Mouse (Mus musculus) forebrain, embryonic 12.5 days (tissue): Measurements from ENCODE around the gene Pitpnc1. TPM values are rescaled to one million over a fixed set of nuclear protein-coding genes. Genes with fewer than 3 reads are reported as not detected.
A peak's percentile ranks its signal among the peaks of the same experiment; 100 is the strongest.

ENCODE experiments used
- ATAC-seq: fragments of 200-750 bp; cut with Nextera tagmentation; 2 replicates; pipeline ENCODE4 v1.8.0; 2017; ENCODE audit warnings: moderate TSS enrichment; ENCODE audit not compliant: low FRiP score
- H3K27ac ChIP-seq: fragments of 300-500 bp; sonication (generic); 2 replicates; pipeline ENCODE4 v1.5.1; 2016; ENCODE audit warnings: mild to moderate bottlenecking
- H3K27me3 ChIP-seq: fragments of 300-500 bp; sonication (generic); 2 replicates; pipeline ENCODE4 v1.6.1; 2016; ENCODE audit warnings: mild to moderate bottlenecking
- H3K36me3 ChIP-seq: fragments of 300-500 bp; sonication (generic); replicated peaks from 2 replicates; pipeline ENCODE4 v1.6.1; 2016; ENCODE audit warnings: mild to moderate bottlenecking
- H3K4me1 ChIP-seq: fragments of 300-500 bp; sonication (generic); 2 replicates; pipeline ENCODE4 v1.6.1; 2016
- H3K4me2 ChIP-seq: fragments of 300-500 bp; sonication (generic); 2 replicates; pipeline ENCODE4 v1.6.1; 2016; ENCODE audit warnings: mild to moderate bottlenecking, moderate library complexity
- H3K4me3 ChIP-seq: fragments of 300-500 bp; sonication (generic); replicated peaks from 2 replicates; pipeline ENCODE4 v1.5.1; 2016; ENCODE audit warnings: mild to moderate bottlenecking
- H3K9ac ChIP-seq: fragments of 300-500 bp; sonication (generic); 2 replicates; pipeline ENCODE4 v1.6.1; 2016; ENCODE audit warnings: mild to moderate bottlenecking
- H3K9me3 ChIP-seq: fragments of 300-500 bp; sonication (generic); 2 replicates; pipeline ENCODE4 v1.6.1; 2016
- WGBS: fragments of 180-500 bp; shearing (Covaris S2); methylation state at CpG from one replicate; pipeline ENCODE4 v1.1.7; 2016; 5-methylcytosine and 5-hydroxymethylcytosine counted together
- polyA plus RNA-seq: library from polyadenylated mRNA; unstranded; fragments of >200 nt; fragmentation: Nextera tagmentation; extraction: Ambion mirVana; gene quantifications from 2 replicates; pipeline ENCODE4 v1.2.1, GENCODE M21; 2016

Pitpnc1 gene
- polyA plus RNA-seq, 1 experiment from 2014 or later = 34.7 TPM

DNA sequence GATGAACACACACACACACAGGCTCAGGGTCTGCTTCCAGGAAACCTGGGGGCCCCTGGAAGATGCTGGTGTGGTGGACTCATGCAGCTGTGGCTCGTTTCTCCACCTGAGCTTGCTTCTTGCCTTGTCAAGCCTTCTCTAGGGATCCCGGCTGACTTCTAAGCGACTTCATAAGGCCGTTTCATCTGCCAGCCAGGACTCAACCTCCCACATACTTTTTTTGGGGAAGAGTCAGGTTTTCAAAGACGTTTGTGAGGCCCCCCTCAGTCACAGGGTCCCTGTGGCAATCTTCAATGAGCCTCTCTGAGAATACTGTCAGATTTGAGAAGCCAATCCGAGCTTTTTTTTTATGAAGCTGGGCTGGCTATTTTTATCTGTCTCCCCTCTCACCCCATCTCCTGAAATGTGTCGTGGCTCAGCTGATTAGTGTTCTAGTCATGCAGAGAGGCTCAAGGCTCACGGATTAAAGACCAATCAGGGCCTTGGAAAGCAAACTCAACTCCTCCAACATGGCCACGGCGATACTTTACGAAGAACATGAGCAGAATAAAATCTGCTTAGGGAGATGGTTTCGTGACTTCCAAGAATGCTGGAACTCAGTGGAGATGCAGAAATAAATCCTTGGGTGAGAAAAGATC, 247.8 kb downstream of the Pitpnc1 start:
- Histone ChIP-seq H3K27me3 (no peaks in the 10 kb centered on the region), H3K4me2 (no peak overlapping the region), H3K27ac (no peak overlapping the region), H3K36me3 (no peaks in the 10 kb centered on the region; the same call in 1 of the 2 replicates), H3K9ac (no peak overlapping the region), H3K9me3 (no peaks in the 10 kb centered on the region), H3K4me1 (peaks cover 5% of the 10 kb centered on the region), H3K4me3 (no peak overlapping the region)
- WGBS = 62% methylated on average over 12 of the region's 12 CpGs
- no peak for ATAC-seq

DNA sequence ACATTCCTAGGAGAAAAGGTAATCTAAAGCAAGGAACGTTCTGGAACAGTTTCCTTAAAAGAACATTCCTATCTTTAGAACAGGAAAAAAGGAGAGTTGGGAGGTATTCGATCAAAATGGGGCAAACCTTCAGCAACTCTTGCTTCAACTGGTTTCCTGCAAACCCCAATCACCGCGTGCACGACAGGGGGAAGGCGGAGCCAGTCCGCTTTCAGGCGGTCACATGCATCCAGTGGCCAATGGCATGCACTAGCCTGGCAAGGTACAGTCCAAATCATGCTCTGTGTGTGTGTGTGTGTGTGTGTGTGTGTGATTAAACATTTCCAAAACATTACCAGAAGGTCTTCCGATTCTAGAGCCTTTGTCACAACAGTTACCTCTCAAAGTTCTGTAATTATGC, 255.4 kb downstream of the Pitpnc1 start:
- H3K4me2 ChIP-seq = no peak overlapping the region
- no peaks in the 10 kb centered on the region for H3K9me3 ChIP-seq
- peaks cover 14% of the 10 kb centered on the region for H3K36me3 ChIP-seq
- no peak overlapping the region for H3K9ac ChIP-seq
- H3K4me3 ChIP-seq = no peak overlapping the region
- ATAC-seq = no peak
- H3K4me1 ChIP-seq = no peaks in the 10 kb centered on the region
- H3K27me3 ChIP-seq = no peaks in the 10 kb centered on the region
- no peak overlapping the region for H3K27ac ChIP-seq
- 90% methylated on average over 9 of the region's 9 CpGs for WGBS

DNA sequence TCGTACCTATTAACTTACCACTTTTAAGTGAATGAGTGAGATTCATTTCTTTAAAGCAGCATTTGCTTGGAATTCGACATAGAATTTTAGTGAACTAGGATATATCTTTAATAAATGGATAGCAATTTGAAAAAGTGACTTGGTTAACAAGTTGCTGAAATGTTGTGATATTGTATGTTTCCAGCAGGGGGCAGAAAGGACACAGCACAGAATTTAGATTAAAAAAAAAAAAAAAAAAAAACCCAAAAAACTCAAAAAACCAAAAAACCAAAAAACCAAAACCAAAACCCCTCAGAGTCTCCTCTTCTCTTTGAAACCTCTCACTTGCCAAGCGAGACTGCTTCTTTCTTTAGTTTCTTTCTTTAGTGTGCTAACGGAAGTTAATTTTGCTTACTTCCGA, 256.8 kb downstream of the Pitpnc1 start:
- H3K4me2 ChIP-seq = no peak overlapping the region
- H3K9ac ChIP-seq = no peak overlapping the region
- peaks cover 14% of the 10 kb centered on the region for H3K36me3 ChIP-seq
- no peaks in the 10 kb centered on the region for H3K27me3 ChIP-seq
- H3K9me3 ChIP-seq = no peaks in the 10 kb centered on the region
- WGBS = 75% methylated on average over 5 of the region's 5 CpGs
- ATAC-seq = no peak
- no peaks in the 10 kb centered on the region for H3K4me1 ChIP-seq
- H3K4me3 ChIP-seq = no peak overlapping the region
- no peak overlapping the region for H3K27ac ChIP-seq

DNA sequence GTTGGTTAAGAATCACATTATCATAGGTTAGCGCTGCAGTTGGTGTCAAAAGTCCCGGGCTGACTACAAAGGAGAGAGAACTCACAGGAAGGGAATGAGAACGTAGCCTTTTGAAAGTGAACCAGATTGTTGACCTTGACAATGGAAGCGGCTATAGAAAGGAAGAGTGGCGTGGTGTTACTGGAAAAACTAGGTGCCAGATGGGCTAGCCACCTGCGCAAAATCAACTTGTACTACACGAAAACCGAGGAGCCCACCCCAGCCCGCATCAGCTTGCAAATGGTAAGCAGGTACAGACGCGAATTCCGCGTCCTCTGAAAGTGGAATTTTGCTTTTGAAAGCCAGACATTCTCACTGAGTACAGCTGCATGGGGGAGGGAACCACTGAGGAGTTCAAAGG, 260.7 kb downstream of the Pitpnc1 start:
- ATAC-seq = no peak
- no peaks in the 10 kb centered on the region for H3K9me3 ChIP-seq

DNA sequence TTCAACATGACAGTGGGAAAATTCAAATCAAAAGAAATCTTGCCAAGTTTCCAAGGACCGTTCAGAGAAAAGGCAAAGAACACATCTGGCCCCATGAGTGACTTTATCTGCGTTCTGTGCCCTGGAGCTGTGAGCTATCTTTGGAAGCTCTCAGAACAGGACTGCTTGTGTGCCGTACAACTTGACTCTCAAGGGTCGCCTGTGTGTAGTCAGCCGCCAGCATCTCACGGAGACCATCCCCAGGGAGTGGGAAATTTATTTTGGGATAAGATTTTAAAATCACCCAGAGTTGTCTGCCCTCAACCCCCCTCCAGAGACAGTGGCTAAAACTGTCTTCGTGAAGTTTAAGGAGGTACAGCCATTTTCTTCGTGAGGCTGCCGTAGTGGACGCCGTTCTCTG, 268.7 kb downstream of the Pitpnc1 start:
- Histone ChIP-seq H3K27me3 (no peaks in the 10 kb centered on the region), H3K4me2 (no peak overlapping the region), H3K4me1 (no peaks in the 10 kb centered on the region), H3K9ac (no peak overlapping the region), H3K9me3 (no peaks in the 10 kb centered on the region), H3K36me3 (no peaks in the 10 kb centered on the region), H3K4me3 (no peak overlapping the region), H3K27ac (no peak overlapping the region)
- 94% methylated on average over 11 of the region's 11 CpGs for WGBS
- no peak for ATAC-seq

More for the DNA sequence above, 260.7 kb downstream of the Pitpnc1 start:
- no peak overlapping the region for H3K4me3 ChIP-seq
- no peak overlapping the region for H3K4me2 ChIP-seq
- no peaks in the 10 kb centered on the region for H3K36me3 ChIP-seq
- no peaks in the 10 kb centered on the region for H3K27me3 ChIP-seq
- no peaks in the 10 kb centered on the region for H3K4me1 ChIP-seq
- H3K27ac ChIP-seq = no peak overlapping the region
- no peak overlapping the region for H3K9ac ChIP-seq
- WGBS = 84% methylated on average over 13 of the region's 13 CpGs

DNA sequence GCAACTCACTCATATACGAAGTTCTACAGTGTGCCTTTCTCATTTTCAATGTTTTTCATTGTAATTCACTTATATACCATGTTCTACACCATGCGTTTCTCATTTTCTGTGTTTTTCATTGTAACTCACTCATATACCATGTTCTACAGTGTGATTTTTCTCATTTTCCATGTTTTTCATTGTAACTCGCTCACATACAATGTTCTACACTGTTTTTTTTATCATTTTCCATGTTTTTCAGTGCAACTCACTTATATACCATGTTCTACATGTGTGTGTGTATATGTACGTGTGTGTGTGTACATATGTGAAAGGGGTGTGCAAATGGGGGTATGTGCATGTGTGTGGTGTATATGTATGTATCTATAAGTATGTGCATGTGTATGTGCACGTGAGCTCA, 271.2 kb downstream of the Pitpnc1 start:
- Histone ChIP-seq H3K4me1 (no peaks in the 10 kb centered on the region), H3K9ac (no peak overlapping the region), H3K27ac (no peak overlapping the region), H3K9me3 (no peaks in the 10 kb centered on the region), H3K36me3 (no peaks in the 10 kb centered on the region), H3K4me2 (no peak overlapping the region), H3K4me3 (no peak overlapping the region), H3K27me3 (no peaks in the 10 kb centered on the region)
- ATAC-seq = no peak
- 76% methylated on average over 5 of the region's 5 CpGs for WGBS

DNA sequence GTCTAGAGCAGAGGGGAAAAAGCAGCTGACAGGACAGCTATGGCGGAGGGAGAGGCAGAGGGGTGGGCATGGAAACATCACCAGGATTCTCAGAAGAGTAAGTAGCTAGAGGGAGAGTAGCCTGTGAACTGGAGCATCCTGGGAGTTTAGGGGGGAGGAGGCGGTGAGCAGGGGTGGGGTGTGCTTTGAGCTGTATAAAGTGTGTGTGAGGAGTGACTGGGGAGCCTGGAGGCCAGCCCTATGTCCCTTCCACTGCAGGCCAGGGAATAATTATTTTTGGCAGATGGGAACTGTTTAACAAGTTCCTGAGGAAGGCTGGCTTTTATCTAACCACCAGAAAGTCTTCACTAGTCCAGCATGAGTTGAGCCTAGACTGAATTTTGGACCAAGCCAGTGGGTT, 275.2 kb downstream of the Pitpnc1 start:
- Histone ChIP-seq H3K4me1 (no peaks in the 10 kb centered on the region), H3K27ac (no peak overlapping the region), H3K4me3 (no peak overlapping the region), H3K36me3 (no peaks in the 10 kb centered on the region), H3K9me3 (no peaks in the 10 kb centered on the region), H3K4me2 (no peak overlapping the region), H3K9ac (no peak overlapping the region), H3K27me3 (no peaks in the 10 kb centered on the region)
- WGBS = 76% methylated on average over 2 of the region's 2 CpGs
- ATAC-seq = no peak

DNA sequence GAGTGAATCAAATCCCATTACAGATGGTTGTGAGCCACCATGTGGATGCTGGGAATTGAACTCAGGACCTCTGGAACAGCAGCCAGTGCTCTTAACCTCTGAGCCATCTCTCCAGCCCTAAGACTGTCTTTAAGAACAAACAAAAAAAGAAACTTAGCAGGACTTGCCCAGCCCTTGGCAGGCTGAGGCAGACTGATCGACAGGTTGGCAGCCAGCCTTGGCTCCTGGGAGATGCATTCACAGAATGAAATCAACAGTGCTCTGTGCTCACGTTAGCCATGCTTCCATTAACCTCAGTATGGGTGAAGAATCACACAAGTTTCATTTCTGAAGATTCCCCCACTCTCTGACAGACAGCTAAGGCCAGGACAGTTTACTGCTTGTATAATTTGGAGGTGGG, 280.1 kb downstream of the Pitpnc1 start:
- Histone ChIP-seq H3K27me3 (no peaks in the 10 kb centered on the region), H3K36me3 (peaks cover 8% of the 10 kb centered on the region), H3K27ac (no peak overlapping the region), H3K9me3 (no peaks in the 10 kb centered on the region), H3K4me1 (peaks cover 7% of the 10 kb centered on the region), H3K4me3 (no peak overlapping the region), H3K4me2 (no peak overlapping the region), H3K9ac (no peak overlapping the region)
- 77% methylated on average over 2 of the region's 2 CpGs for WGBS
- no peak for ATAC-seq

DNA sequence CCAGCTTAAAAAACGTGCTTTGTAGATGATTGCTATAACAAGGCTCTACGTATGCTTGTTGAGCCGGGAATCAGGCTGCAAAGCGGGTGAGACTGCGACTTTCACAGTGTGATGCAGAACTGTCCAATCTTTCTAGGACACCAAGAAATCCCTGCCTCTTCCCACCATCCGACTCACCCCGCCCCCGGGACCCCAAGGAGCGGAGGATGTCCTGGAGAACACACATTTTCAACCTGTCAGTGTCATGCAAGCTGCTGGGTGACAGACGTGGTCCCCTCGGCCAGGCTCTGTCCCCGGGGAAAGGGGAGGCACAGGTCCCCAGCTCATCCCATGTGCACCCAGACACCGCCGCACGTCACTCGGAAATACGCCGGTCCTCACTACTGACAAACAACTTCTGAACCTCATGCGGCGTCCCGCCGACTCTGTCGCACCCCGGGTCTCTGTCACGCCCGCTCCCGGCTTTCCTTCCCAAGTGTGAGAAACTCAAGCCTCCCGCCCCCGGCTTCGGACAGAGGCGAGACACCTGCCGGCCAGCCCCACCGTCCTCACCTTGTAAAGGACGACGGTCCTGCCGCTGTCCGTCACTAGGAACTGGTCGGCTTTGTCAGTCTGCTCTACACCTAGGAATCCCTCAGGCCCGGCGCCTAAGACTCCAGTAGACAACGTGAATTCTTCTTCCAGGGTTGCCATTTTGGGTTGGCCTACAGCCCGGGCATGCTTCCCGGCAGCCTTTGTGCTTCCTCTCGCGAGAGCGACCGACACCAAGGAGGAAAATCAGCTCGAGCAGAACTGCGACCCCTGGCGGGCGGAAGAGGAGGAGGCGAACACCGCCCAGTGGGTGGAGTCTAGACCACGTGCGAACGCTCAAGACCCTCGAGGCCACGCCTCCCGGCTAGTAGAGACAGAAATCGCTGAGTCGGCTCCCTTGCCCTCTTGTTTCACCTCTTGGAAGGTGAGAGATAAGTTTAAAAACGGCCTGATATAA, 281.6 kb downstream of the Pitpnc1 start, which contains the start of gene Nol11:
Gene Nol11, minus strand, starts transcription at position 817 of the 988 bp plus-strand sequence.
- H3K9ac ChIP-seq = peak within 1 kb of the TSS; percentile 91
- H3K27me3 ChIP-seq = no peaks in the 10 kb centered on the region
- H3K36me3 ChIP-seq = peaks cover 22% of the 10 kb centered on the region
- peaks cover 7% of the 10 kb centered on the region for H3K4me1 ChIP-seq
- peak within 1 kb of the TSS; percentile 81 for H3K4me2 ChIP-seq
- peak within 1 kb of the TSS; percentile 90 for H3K4me3 ChIP-seq
- peak within 1 kb of the TSS; percentile 71 for H3K27ac ChIP-seq
- under 1% methylated on average over 62 of the region's 62 CpGs for WGBS
- no peaks in the 10 kb centered on the region for H3K9me3 ChIP-seq
- peak; percentile 96 for ATAC-seq

DNA sequence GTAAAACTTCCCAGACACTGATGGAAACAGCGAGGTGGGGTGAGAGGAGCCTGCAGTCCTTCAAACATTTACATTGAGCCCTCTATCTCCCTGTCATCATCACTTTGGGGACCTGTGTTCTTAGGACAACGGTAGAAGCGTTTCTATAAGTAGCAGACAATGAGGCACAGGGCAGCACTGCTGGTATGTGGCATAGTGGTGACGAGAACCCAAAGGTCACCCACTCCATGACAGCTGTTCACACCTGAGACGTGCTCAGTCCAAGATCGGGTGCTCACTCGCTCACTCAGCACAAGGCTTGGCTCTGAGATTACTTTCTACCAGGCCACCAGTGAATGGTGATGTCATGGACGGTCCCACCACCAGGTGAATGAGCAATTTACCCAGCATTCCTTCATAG, 286.7 kb downstream of the Pitpnc1 start:
- Histone ChIP-seq H3K4me3 (no peak overlapping the region), H3K27me3 (no peaks in the 10 kb centered on the region), H3K9me3 (no peaks in the 10 kb centered on the region), H3K4me1 (peaks cover 7% of the 10 kb centered on the region), H3K9ac (no peak overlapping the region), H3K4me2 (no peak overlapping the region), H3K36me3 (peaks cover 66% of the 10 kb centered on the region), H3K27ac (no peak overlapping the region)
- ATAC-seq = no peak
- WGBS = 94% methylated on average over 8 of the region's 8 CpGs

DNA sequence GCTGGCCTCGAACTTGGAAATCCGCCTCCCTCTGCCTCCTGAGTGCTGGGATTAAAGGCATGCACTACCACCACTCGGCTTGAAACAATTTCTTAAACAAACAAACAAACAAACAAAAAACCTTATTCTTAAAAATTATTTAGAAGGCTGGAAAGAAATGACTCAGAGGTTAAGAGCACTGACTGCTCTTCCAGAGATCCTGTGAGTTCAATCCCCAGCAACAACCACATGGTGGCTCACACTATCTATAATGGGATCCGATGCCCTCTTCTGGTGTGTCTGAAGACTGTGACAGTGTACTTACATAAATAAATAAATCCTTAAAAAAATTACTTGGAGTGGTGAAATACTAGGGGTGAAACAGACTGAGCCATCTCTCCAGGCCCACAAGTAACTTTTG, 309.3 kb downstream of the Pitpnc1 start:
- no peak overlapping the region for H3K4me3 ChIP-seq
- H3K4me1 ChIP-seq = peaks cover 3% of the 10 kb centered on the region; the same call in 1 of the 2 replicates
- H3K36me3 ChIP-seq = peaks cover 11% of the 10 kb centered on the region
- H3K9ac ChIP-seq = no peak overlapping the region
- no peaks in the 10 kb centered on the region for H3K27me3 ChIP-seq
- ATAC-seq = no peak
- H3K9me3 ChIP-seq = no peaks in the 10 kb centered on the region
- no peak overlapping the region for H3K27ac ChIP-seq
- no peak overlapping the region for H3K4me2 ChIP-seq
- WGBS = 87% methylated on average over 4 of the region's 4 CpGs

DNA sequence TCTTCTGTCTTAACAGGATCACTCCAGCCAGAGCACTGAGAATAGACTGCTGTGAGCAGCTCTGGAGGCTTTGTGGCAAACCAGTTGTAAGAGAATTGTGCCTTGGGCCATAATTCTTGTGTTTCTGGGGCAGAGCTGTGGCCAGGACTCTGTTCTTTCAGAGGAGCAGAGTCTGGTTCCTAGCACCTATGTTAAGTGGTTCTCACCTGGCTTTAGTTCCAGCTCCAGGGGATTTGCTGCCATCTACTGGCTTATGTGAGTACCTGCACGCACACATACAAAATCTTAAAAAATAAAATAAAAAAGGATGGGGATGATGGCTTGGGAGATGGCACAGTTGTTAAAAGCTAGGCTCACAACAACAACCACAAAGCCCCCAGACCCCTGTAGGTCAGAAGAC, 311.5 kb downstream of the Pitpnc1 start:
- H3K4me1 ChIP-seq = peaks cover 3% of the 10 kb centered on the region; the same call in 1 of the 2 replicates
- H3K9me3 ChIP-seq = no peaks in the 10 kb centered on the region
- no peaks in the 10 kb centered on the region for H3K27me3 ChIP-seq
- ATAC-seq = no peak
- no peak overlapping the region for H3K4me2 ChIP-seq
- 0 out of 2 replicates have a peak, but pooled peaks cover 3% of the 10 kb centered on the region for H3K36me3 ChIP-seq
- WGBS = 37% methylated on average over 1 of the region's 1 CpGs
- no peak overlapping the region for H3K27ac ChIP-seq
- H3K4me3 ChIP-seq = no peak overlapping the region
- no peak overlapping the region for H3K9ac ChIP-seq
